ENCODE assay signal across 8 mouse cellular contexts in the genomic region with DNA sequence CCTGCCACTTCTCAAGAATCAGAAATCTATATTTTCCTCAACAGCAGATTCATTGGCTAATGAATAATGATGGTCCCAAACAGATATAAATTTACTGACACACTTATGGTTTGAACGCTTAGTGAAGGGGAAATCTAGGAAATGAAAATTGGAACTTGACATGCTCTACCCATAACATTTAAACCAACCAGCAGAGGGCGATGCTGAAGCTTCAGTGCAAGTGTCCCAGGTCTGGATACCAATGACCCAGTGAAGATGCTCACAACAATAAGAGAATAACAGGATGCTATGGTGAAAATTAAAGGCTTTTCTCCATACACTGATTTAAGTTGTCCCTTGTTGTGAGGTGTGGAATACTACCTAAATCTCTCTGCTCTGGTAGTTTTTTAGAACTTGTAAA.
DNase-seq lines count a peak whose midpoint lies in the region.

No protein-coding gene starts in this region.

- peak; percentile 36 to 47 for DNase-seq in cerebellum, postnatal 14 days
- no peak for DNase-seq in cerebellum, adult 11 months
- DNase-seq in kidney, postnatal 10 days = peak; percentile 7
- no peak for DNase-seq in kidney, postnatal 14 days
- peak; percentile 47 for DNase-seq in 3T3-L1 (ENCODE audit: low read depth, low spot score)
- peak; percentile 21 for DNase-seq in adipocyte (ENCODE audit: low spot score)
- DNase-seq in c-Kit-positive CD71-positive TER-119-positive erythroid progenitor cells, embryonic 14.5 days (ENCODE audit: low spot score) = no peak
- DNase-seq in ovary, adult 18-20 months (ENCODE audit: low spot score) = no peak

Comparison
In these comparisons a context has a peak if more than half of its experiments do, and no peak if none do; other contexts are left out.
1. DNase-seq: peak in cerebellum, postnatal 14 days (2 of 2), kidney, postnatal 10 days (single experiment), 3T3-L1 (single experiment) and adipocyte (single experiment); none in cerebellum, adult 11 months (single experiment), kidney, postnatal 14 days (single experiment), c-Kit-positive CD71-positive TER-119-positive erythroid progenitor cells, embryonic 14.5 days (single experiment) and ovary, adult 18-20 months (single experiment).